17 mouse cellular contexts compared by ENCODE assay signal in genomic region chr5:52415917-52416316, GRCm38 (mm10).
"Had no signal": no experiment of that assay in that cellular context is flagged by ENCODE, and none has a peak within 500 bp of the region (broad histone marks: within the 10 kb centered on the region; RNA-seq: fewer than 3 reads in every experiment).

No protein-coding gene starts in this region.

- H3K27ac ChIP-seq: kidney, postnatal 0 days; limb, embryonic 13.5 days; liver, embryonic 14.5 days; midbrain, embryonic 12.5 days; stomach, embryonic 15.5 days had no signal

- ATAC-seq: midbrain, embryonic 16.5 days had no signal

- H3K4me3 ChIP-seq: limb, embryonic 13.5 days; megakaryocyte, embryonic 14.5 days; midbrain, embryonic 12.5 days; stomach, embryonic 15.5 days had no signal

- DNase-seq: kidney, adult 9 months; kidney, postnatal 36 days; layer of hippocampus, adult 9-11 months; layer of hippocampus, postnatal 36 days; lung, adult 18-20 months; lung, postnatal 10 days; lung, postnatal 4 days; retina, postnatal 1 day; thymus, adult 2 months; thymus, postnatal 25 days had no signal

- H3K9ac ChIP-seq: limb, embryonic 13.5 days; liver, embryonic 14.5 days; midbrain, embryonic 12.5 days; stomach, embryonic 15.5 days had no signal

- H3K27me3 ChIP-seq: limb, embryonic 13.5 days; megakaryocyte, embryonic 14.5 days; midbrain, embryonic 12.5 days; stomach, embryonic 15.5 days had no signal

- H3K4me1 ChIP-seq: megakaryocyte, embryonic 14.5 days; midbrain, embryonic 12.5 days; stomach, embryonic 15.5 days had no signal

- H3K36me3 ChIP-seq: limb, embryonic 13.5 days; midbrain, embryonic 12.5 days; stomach, embryonic 15.5 days had no signal
